Mouse (Mus musculus): Measurements from ENCODE around the gene Cox8c.

DNA sequence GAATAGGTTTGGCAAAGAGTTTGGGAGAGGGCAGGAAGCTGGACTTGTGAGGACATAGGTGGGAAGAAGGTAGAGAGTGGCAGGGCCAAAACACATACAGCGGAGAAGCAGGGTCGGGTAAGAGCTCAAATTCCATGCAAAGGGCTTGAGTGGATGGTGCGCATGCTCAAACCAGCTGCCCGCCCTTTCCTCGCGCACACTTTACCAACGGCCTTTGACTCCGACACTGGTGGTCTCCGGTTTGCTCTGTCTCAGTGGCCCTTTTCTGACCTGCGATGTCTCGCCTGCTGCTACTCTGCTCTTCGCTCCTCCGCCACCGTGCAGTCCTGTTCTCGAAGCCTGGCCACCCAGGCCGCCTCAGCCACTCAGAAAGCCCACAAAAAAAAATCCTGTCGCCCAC lies at the start of gene Cox8c:
- TF ChIP-seq POLR2A (IDR thresholded peaks at IDR 0.05; ENCODE audit: low read depth, low read length) (no peak), CTCF (IDR thresholded peaks at IDR 0.05; ENCODE audit: extremely low read depth, insufficient read length, insufficient replicate concordance, low read depth, low read length) (no peak)

Measured in small intestine, adult 2 months (tissue).